Mouse (Mus musculus) hindbrain, embryonic 11.5 days (tissue): Measurements from ENCODE around the gene Fbxo45. TPM values are rescaled to one million over a fixed set of nuclear protein-coding genes. Genes with fewer than 3 reads are reported as not detected.

Experiments
- ATAC-seq: fragments of 200-750 bp; cut with Nextera tagmentation; 2 replicates; pipeline ENCODE4 v1.8.0; 2017; ENCODE audit warnings: mild to moderate bottlenecking, moderate TSS enrichment, moderate library complexity; ENCODE audit not compliant: low FRiP score
- DNase-seq: peaks from one replicate; pipeline ENCODE4 v3.0.0-alpha.2; 2015; ENCODE audit warnings: low spot score
- H3K27ac ChIP-seq: fragments of 300-500 bp; sonication (generic); 2 replicates; pipeline ENCODE4 v1.5.1; 2014; ENCODE audit warnings: mild to moderate bottlenecking, low read depth, low read length
- H3K27me3 ChIP-seq: fragments of 300-500 bp; sonication (generic); 2 replicates; pipeline ENCODE4 v1.6.1; 2014; ENCODE audit warnings: mild to moderate bottlenecking, low read length, moderate library complexity, mixed read lengths; ENCODE audit not compliant: control insufficient read depth, insufficient read depth
- H3K36me3 ChIP-seq: fragments of 300-500 bp; sonication (generic); 2 replicates; pipeline ENCODE4 v1.6.1; 2014; ENCODE audit warnings: mild to moderate bottlenecking, low read length, moderate library complexity, mixed read lengths; ENCODE audit not compliant: control insufficient read depth, insufficient read depth
- H3K4me1 ChIP-seq: fragments of 300-500 bp; sonication (generic); replicated peaks from 2 replicates; pipeline ENCODE4 v1.6.1; 2014; ENCODE audit warnings: low read length, mixed read lengths; ENCODE audit not compliant: control insufficient read depth, insufficient read depth
- H3K4me2 ChIP-seq: fragments of 300-500 bp; sonication (generic); replicated peaks from 2 replicates; pipeline ENCODE4 v1.6.1; 2014; ENCODE audit warnings: mild to moderate bottlenecking, low read depth, low read length
- H3K4me3 ChIP-seq: fragments of 300-500 bp; sonication (generic); 2 replicates; pipeline ENCODE4 v1.5.1; 2014; ENCODE audit warnings: low read depth, low read length
- H3K9ac ChIP-seq: fragments of 300-500 bp; sonication (generic); 2 replicates; pipeline ENCODE4 v1.6.1; 2014; ENCODE audit warnings: low read depth, low read length
- H3K9me3 ChIP-seq: fragments of 300-500 bp; sonication (generic); 2 replicates; pipeline ENCODE4 v1.6.1; 2016; ENCODE audit warnings: low read length; ENCODE audit not compliant: control insufficient read depth
- WGBS: fragments of 180-500 bp; shearing (Covaris S2); extraction: QIAGEN DNeasy Blood & Tissue Kit; methylation state at CpG from one replicate; pipeline ENCODE4 v1.1.7; 2014; 5-methylcytosine and 5-hydroxymethylcytosine counted together
- polyA plus RNA-seq: library from polyadenylated mRNA; unstranded; fragments of >200 nt; fragmentation: Nextera tagmentation; extraction: Ambion mirVana; gene quantifications from 2 replicates; pipeline ENCODE4 v1.2.1, GENCODE M21; 2014

The Fbxo45 gene
- polyA plus RNA-seq, 1 experiment from 2014 or later, result 15.6 TPM

DNA sequence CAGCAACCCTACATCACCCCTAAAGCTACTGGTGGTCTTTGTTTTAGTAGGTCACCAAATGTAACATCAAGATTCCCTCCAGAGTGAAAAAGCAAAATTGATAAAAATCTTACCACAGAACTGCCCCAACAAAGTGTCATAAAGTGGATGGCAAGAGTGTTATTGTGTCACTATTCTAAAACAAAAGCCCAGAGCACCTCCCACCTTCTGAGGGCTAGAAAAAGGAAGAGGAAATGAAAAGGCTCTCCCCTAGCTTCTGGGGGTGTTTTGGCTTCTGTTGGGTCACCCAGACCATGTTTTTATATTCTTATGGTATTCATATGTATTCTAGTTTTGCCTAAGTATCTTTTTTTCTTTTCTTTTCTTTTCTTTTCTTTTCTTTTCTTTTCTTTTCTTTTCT lies 24.6 kb downstream of the Fbxo45 start:
- H3K27me3 ChIP-seq, result no peaks in the 10 kb centered on the region
- no peaks in the 10 kb centered on the region for H3K36me3 ChIP-seq
- no peak overlapping the region for H3K27ac ChIP-seq
- no peaks in the 10 kb centered on the region for H3K4me1 ChIP-seq
- no peak overlapping the region for H3K4me3 ChIP-seq
- ATAC-seq, result no peak
- DNase-seq, result no peak
- H3K9me3 ChIP-seq, result no peaks in the 10 kb centered on the region
- no peak overlapping the region for H3K9ac ChIP-seq
- H3K4me2 ChIP-seq, result no peak overlapping the region

DNA sequence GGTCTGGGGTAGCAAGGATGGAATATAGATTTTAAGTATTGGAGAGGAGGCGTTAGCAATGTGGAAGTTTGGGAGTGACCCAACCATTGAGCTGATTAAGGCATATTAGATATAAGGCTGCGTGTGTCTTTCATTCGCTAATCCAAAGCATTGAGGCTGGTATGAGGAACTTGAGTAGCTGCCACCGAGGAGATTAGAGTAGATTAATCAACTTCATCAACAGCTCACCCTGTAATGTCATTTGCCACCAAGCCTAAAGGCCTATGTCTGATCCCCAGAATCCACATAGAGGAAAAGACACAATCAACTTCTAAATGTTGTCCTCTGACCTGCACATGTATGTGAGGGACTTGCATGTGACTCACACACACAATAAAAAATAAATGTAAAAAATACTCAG lies 25.2 kb downstream of the Fbxo45 start:
- Histone ChIP-seq H3K4me1 (no peaks in the 10 kb centered on the region), H3K27me3 (no peaks in the 10 kb centered on the region), H3K4me3 (no peak overlapping the region), H3K27ac (no peak overlapping the region), H3K36me3 (no peaks in the 10 kb centered on the region), H3K4me2 (no peak overlapping the region), H3K9me3 (no peaks in the 10 kb centered on the region), H3K9ac (no peak overlapping the region)
- ATAC-seq (no peak), DNase-seq (no peak)
- WGBS, result 87% methylated on average over 4 of the region's 4 CpGs

DNA sequence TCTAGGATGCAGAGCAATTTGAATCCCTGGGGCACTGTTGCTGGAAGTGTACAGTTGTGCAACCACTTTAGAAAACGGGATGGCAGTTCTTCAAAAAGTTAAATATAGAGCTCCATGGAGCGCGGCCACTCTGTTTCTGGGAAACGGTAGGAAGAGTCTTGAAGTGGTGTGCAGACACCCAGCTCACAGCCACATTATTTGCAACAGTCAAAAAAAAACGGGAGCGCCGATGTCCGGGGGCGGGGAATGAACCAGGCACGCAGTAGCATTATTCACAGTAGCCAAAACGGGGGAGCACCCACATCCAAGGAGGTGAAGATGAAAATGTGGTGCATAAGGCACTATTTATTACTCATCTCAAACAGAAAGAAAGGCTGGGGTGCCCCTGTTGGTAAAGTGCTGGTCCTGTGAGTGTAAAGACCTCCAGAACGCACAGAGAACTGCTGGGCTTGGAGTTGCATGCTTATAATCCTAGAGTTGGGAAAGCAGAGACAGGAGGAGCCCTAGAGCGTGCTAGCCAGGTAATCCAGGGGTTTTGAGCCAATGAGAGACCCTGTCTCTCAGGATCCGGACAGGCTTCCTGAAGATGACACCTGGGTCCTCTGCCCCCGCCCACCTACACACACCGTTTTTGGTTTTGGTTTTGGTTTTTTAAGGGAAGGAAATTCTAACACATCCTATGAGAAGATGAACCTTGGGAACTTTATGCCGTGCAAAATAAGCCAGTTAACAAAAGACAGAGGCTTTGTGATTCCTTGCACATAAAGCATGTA lies 32.0 kb downstream of the Fbxo45 start:
- Histone ChIP-seq H3K4me1 (no peaks in the 10 kb centered on the region), H3K4me2 (no peak overlapping the region), H3K9ac (no peak overlapping the region), H3K27me3 (no peaks in the 10 kb centered on the region), H3K9me3 (no peaks in the 10 kb centered on the region), H3K36me3 (no peaks in the 10 kb centered on the region), H3K27ac (no peak overlapping the region), H3K4me3 (no peak overlapping the region)
- no peak for DNase-seq
- no peak for ATAC-seq
- 84% methylated on average over 17 of the region's 17 CpGs for WGBS

DNA sequence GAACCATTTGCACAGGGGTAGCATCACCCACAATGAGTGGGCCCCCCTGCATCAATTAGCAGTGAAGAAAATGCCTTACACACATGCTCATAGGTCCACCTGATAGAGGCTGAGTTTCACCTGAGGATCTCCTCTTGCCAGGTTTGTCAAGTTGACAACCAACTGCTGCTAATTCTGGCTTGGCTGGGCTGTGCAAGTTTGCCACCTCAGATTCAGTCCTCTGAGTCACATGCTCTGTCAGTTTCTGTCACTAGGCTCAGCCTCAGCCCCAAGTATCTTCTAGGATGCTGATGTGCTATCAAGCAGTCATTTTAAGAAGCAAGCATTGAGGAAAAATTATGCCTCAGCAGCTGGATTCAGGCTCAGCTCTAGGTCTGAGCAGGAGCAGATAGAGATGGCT lies 32.8 kb downstream of the Fbxo45 start:
- no peaks in the 10 kb centered on the region for H3K9me3 ChIP-seq
- no peaks in the 10 kb centered on the region for H3K4me1 ChIP-seq
- H3K4me2 ChIP-seq, result no peak overlapping the region
- no peaks in the 10 kb centered on the region for H3K27me3 ChIP-seq
- DNase-seq, result no peak
- ATAC-seq, result no peak
- no peak overlapping the region for H3K27ac ChIP-seq
- no peak overlapping the region for H3K4me3 ChIP-seq
- no peaks in the 10 kb centered on the region for H3K36me3 ChIP-seq
- H3K9ac ChIP-seq, result no peak overlapping the region

DNA sequence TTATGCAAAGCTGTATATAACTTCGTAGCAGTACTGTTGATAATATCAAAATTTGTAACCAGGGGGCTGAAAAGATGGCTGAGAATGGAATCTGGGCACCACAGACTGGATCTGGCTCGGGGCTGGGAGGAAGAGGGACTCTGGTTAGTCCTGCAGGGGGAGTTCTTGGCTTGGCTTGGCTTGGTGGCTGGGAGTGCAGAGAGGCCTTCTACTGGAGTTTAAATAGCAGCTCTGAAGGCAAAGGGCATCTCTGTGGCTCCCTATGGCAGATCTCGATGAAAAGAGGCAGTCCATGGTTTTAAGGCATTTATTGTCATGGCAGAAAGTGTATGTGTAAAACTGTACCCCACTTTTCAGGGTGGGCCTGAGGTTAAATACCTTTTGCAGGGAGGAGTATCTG lies 42.1 kb downstream of the Fbxo45 start:
- no peaks in the 10 kb centered on the region for H3K9me3 ChIP-seq
- no peak for ATAC-seq
- H3K4me2 ChIP-seq, result no peak overlapping the region
- no peak overlapping the region for H3K27ac ChIP-seq
- no peak for DNase-seq
- H3K9ac ChIP-seq, result no peak overlapping the region
- WGBS, result 61% methylated on average over 3 of the region's 3 CpGs
- no peak overlapping the region for H3K4me3 ChIP-seq
- H3K36me3 ChIP-seq, result no peaks in the 10 kb centered on the region
- no peaks in the 10 kb centered on the region for H3K27me3 ChIP-seq
- no peaks in the 10 kb centered on the region; the same call in 1 of the 2 replicates for H3K4me1 ChIP-seq

DNA sequence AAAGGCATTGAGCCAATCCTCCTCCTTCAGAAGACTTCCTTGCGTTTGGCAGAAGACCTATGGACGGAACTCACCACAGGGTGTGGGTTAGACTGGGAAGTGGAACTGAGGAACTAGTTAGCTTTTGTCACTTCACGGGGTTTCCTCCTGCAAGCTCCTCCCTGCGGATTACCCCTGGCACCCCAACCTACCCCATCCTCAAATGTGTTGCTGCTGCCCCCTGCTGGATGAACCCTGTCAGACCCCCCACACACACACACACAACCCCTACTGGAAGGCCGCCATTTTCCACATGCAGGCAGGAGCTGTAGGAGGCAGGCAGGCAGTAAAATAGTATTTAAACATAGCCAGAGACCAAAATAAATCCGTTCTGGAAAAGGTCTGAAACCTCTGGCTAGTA lies 44.3 kb downstream of the Fbxo45 start:
- Histone ChIP-seq H3K9ac (no peak overlapping the region), H3K9me3 (no peaks in the 10 kb centered on the region), H3K27me3 (no peaks in the 10 kb centered on the region), H3K36me3 (no peaks in the 10 kb centered on the region), H3K4me3 (no peak overlapping the region), H3K4me1 (no peaks in the 10 kb centered on the region; the same call in 1 of the 2 replicates), H3K4me2 (no peak overlapping the region), H3K27ac (no peak overlapping the region)
- ATAC-seq (no peak), DNase-seq (no peak)
- WGBS, result 83% methylated on average over 6 of the region's 6 CpGs

DNA sequence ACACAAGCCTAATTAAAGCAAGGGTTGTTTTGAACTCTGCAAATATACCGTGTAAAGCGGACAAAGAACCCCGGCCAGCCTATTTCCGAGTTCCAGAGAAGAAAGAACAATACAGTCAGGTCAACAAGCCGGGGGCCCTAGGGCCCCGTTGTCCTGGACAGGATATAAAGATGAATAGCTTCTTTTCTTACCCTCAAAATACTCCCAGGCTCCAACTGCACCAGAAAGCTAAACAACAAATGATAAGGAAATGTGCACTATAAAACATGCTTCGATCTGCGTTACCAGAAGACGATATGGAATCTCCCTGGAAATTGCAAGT lies 46.0 kb downstream of the Fbxo45 start:
- no peak overlapping the region for H3K4me3 ChIP-seq
- H3K27me3 ChIP-seq, result no peaks in the 10 kb centered on the region
- no peak overlapping the region for H3K9ac ChIP-seq
- H3K27ac ChIP-seq, result 0 out of 2 replicates have a peak overlapping the region, but pooled peaks have one; percentile 13
- no peaks in the 10 kb centered on the region for H3K36me3 ChIP-seq
- no peaks in the 10 kb centered on the region; the same call in 1 of the 2 replicates for H3K4me1 ChIP-seq
- no peak overlapping the region for H3K4me2 ChIP-seq
- H3K9me3 ChIP-seq, result no peaks in the 10 kb centered on the region
- DNase-seq (no peak), ATAC-seq (no peak)
- WGBS, result 51% methylated on average over 9 of the region's 9 CpGs

DNA sequence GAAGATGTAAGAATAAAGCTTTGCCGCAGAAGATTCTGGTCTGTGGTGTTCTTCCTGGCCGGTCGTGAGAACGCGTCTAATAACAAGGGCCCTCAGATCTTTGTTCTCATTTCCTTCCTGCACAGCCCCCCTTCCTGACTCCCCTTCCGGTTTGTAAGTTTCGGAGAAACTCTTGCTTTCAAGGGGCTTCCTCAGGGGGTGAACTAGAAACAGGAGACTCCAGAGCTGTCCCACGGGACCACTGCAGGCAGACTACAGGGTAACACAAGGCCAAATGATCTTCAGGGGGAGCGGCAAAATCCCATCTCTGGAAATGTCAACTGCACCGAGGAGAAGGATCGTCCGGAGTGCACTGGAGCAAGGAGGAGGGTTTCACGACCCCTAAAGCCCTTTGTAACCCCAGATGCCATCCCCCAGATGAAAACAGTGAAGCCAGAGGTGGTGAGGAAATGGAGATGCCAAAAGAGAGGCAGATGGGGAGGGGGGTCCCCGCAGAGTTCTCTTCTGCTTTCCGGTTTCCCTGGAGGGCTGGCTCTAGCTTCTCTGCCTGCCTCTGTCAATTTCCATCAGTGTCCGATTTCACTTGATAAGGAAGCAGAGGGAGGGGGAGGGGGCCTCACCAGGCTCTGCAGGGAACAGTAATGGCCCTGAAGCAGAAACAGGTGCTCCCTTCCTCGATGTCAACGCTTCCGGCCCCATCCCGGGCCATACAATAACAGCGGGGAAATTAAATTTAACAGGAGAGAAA lies 46.5 kb downstream of the Fbxo45 start:
- no peak overlapping the region for H3K4me2 ChIP-seq

DNA sequence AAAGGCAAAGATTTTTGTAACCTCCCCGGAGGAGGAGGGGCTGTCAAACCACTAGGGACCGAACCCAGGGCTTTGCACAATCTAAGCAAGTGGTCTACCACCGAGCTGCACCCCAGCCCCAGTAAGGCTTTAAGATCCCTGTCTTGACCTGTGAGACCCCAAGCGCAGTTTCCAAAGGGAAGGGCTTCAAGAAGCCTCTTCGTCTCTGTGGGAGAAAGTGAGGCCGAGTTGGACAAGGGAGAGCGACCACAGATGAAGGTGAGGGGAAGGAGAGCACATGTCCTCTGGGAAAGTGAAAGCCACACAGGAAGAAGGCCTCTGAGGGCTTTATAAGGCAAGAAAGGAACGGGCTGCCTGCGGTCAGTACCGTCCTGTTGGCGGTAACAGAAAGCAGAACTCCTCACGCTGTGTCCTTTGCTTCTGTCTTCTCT lies 56.9 kb downstream of the Fbxo45 start:
- no peak for DNase-seq
- Histone ChIP-seq H3K4me2 (no peak overlapping the region), H3K9me3 (no peaks in the 10 kb centered on the region), H3K27me3 (no peaks in the 10 kb centered on the region), H3K9ac (no peak overlapping the region), H3K4me3 (no peak overlapping the region), H3K27ac (no peak overlapping the region), H3K4me1 (no peaks in the 10 kb centered on the region), H3K36me3 (no peaks in the 10 kb centered on the region)
- ATAC-seq, result no peak
- 61% methylated on average over 12 of the region's 12 CpGs for WGBS

More for the DNA sequence above, 46.5 kb downstream of the Fbxo45 start:
- 53% methylated on average over 21 of the region's 21 CpGs for WGBS
- no peaks in the 10 kb centered on the region for H3K9me3 ChIP-seq
- no peaks in the 10 kb centered on the region for H3K27me3 ChIP-seq
- H3K9ac ChIP-seq, result 0 out of 2 replicates have a peak overlapping the region, but pooled peaks have one; percentile 15
- peak; percentile 45; the same call in 1 of the 2 replicates for ATAC-seq
- peak; percentile 63 for DNase-seq
- H3K27ac ChIP-seq, result peak overlapping the region; percentile 51
- no peak overlapping the region for H3K4me3 ChIP-seq
- no peaks in the 10 kb centered on the region for H3K36me3 ChIP-seq
- no peaks in the 10 kb centered on the region; the same call in 1 of the 2 replicates for H3K4me1 ChIP-seq
